Mouse (Mus musculus) liver, postnatal 0 days (tissue): ENCODE measurements at regions not wholly inside any gene's neighbourhood (a gene's known extent, or its start where the extent isn't known, plus 50 kb on each side); places are given as distances from the start of the nearest gene placed in this dataset.

Experiments used
- CTCF ChIP-seq: sonication (generic); IDR thresholded peaks from 2 replicates; pipeline ENCODE4 v1.5.1; 2016; ENCODE audit warnings: antibody characterized with exemption, low read depth
- EP300 ChIP-seq: IDR thresholded peaks from 2 replicates; pipeline ENCODE4 v1.6.1; 2016; ENCODE audit warnings: antibody characterized with exemption, low read depth, mild to moderate bottlenecking

- TF ChIP-seq CTCF (no peak), EP300 (no peak)
Observed at GRCm38 (mm10) chr19:14955969-14956368, 358.1 kb upstream of the Tle4 start.
